Mouse (Mus musculus) right cerebral cortex, postnatal 4 days (tissue): ENCODE results near the gene Trp53i11.

Source experiments
- DNase-seq: peaks from one replicate; pipeline ENCODE4 v3.0.0-alpha.2; 2022

The Trp53i11 gene

DNA sequence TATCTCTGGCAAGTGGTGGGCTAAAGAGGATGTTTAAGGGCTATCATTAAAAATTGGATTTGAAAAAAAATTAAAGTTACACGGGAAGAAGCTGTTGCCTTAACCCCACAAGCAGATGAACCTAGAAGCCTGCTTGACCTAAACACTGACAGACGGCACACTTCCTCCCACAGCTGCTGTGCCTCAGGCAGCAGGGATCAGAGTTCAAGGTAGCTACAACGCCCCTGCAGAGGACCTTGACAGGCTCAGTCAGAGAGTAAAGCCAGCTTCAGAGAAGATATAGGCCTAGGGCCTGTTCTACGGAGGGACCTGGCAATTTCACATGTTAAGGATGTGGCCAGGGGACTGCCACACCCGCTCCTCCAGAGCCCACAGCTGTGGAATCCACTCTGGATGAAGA is 14.9 kb upstream of the Trp53i11 start:
- no peak for DNase-seq

DNA sequence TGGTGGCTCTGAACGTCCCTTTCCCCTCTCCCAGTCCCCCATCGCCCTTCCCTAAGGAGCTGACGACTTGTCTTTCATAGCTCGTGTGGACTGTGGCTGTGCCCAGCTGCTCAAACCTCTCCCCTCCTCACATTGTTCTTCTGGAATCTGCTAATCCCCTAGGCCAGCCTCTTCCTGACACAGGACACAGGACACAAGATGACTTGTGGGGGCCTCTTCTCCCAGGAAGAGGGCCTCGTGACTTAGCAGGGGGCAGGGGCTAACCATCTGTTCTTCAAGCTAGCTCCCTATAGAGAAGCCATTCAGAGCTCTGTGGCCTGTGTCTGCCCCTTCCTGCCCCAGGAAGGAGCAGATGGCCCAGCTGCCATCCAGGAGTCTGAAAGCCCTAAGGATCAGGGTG is 13.2 kb upstream of the Trp53i11 start:
- no peak for DNase-seq

DNA sequence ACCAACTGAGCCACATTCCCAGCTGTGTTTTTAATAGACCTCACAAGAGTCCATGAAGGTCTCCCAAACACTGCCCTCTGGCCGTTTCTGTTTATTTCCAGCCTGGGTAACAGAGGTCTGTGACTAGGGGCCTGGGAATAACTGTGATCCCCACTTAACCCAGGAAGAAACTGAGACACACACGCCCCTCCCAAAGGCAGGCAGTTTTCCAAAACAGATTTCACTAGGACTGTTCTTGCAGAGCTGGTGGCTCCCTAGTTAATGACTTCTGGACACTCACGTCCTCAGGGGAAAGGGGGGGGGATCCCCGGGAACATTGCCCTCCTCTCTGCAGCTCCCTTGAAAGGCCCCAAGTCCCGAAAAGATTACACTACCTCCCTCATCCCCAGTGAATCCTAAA is 12.1 kb upstream of the Trp53i11 start:
- no peak for DNase-seq

DNA sequence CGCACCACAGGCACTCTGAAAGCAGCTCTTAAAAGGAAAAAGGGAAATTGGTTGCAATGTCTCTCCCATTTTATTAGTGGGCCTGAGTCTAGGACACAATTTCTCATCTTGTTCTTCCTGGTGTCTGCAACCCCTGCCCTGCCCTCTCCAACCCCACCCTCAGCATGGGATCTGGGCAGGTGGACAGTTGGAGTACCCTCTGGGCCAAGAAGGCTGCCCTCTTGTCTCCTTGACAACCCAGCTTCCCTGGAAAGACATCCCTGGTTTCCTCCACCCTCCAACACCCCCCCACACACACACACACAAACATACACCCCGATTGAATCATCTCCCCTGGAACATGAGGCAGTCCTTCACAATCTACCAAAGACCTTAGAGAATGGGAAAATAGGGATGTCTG is 11.6 kb upstream of the Trp53i11 start:
- DNase-seq = no peak

DNA sequence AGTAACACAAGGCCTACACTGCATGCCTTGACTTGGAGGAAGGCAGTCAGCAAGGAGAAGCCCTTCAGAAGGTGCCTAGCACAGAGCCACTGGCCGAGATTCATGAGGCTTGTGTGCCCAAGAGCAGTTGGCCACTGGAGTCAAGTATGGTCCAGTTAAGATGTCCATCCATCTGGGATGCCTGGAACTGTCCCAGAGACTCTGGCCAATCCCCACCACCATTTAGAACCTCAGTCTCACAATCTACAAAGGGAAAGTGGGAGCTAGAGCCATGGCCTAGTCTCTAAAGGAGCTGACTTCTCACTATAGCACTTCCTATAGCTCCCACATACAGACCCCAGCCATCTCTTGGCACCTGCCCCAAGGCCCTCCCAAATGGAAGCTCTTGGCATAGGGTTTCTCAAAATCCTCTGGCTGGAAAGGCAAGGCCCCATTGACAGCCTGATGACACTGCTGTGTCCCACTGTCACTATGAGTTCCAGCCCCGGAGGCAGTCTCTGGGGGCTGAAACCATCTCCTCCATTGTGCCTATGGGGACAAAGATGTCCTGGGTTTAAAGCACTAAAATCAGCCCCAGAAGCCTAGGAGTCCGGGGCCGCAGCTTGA is 11.1 kb upstream of the Trp53i11 start:
- DNase-seq = no peak

DNA sequence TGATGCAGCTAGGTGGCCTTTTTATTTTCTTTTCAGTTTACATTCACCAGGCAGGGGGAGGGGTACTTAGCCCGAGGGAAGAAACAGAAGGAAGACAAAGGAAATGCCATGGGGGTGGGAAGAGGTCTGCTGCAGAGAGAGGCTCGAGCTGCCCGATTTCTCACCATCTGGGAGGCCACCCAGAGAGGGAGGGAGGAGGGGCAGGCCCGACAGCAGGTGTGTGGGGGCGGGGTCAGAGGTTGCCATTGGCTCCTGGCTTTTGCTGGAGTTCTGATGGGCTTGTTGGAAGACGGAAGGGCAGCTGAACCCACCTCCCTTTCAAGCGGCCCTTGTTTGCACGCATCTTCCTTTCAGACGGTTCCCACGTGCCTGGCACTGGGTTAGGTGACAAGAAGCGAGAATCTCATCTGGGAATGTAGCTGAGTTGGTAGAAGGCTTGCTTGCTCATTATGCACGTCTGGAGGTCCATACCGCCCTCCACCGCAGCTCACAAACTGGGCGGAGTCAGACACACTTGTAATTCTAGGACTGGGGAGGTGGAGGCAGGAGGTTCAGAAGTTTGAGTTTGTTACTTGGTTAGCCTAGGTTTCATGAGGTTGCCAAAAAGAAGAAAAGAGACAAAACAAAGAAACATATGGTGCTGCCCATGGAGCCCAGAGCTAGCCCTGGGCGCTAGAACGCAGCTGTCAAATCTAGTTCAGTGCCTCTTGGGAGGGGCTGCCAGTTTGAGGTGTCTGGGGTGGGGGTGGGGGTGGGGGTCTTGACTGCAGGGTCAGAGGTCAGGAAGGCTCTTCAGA is 10.3 kb upstream of the Trp53i11 start:
- no peak for DNase-seq

DNA sequence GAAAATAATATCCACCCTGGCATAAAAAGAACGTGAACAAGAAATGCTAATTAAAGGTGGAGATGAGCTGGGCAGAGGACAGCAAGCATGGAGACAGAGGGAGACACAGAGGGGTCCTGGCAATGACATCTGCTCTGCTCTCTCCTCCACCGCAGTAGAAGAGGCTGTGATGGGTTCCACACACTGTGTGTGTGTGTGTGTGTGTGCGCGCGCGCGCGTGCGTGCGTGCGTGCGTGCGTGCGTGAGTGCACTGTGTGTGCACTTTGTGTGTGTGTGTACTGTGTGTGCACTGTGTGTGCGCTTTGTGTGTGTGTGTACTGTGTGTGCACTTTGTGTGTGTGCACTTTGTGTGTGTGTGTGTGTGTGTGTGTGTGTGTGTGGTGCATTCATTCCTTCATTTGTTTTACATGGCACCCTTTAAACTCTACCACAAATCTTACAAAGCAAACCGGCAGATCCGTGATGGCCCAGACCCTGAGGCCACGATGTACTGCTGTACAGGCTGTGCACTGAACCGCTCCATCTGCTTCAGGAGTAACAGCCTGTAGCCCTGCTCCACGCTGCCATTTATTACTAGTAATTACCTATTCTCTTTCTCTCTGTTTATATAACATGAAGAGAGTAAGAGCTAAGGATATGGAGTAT is 9.6 kb upstream of the Trp53i11 start:
- no peak for DNase-seq

DNA sequence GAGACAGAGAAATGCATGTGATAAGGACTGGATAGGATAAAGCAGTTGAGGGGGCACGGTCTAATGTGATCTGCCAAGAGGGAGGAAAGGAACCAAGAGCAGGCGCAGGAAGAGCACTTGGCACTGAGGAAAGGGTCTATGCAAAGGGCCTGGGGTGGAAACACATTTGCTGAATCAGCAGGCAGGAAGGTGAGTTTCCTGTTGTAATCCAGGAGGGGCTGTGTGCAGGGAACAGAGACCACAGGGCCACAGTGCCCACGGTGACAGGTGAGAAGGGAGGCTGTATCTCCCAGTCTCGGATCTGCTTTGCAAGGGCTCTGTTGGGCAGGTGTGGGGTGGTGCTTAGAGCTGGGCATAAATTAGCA is 9.1 kb upstream of the Trp53i11 start:
- no peak for DNase-seq

DNA sequence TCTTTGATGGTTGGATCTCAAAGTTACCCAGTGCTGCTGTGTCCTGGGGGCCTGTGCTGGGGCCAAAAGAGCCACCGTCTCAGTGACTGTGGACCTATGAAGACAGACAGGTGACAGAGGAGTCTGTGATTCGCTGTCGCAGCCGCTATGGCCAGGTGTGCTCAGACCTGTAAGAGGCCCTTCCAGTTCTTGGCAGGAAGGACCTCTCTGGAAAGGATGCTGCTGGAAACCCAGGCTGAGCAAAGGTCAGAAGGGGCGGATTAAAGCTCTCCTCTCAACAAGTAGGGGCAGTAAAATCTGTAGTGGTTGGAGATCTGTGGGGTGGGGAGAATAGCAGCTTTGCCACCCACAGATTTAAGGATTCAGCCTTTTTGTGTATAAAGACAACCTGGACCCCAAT is 7.7 kb upstream of the Trp53i11 start:
- DNase-seq = no peak

DNA sequence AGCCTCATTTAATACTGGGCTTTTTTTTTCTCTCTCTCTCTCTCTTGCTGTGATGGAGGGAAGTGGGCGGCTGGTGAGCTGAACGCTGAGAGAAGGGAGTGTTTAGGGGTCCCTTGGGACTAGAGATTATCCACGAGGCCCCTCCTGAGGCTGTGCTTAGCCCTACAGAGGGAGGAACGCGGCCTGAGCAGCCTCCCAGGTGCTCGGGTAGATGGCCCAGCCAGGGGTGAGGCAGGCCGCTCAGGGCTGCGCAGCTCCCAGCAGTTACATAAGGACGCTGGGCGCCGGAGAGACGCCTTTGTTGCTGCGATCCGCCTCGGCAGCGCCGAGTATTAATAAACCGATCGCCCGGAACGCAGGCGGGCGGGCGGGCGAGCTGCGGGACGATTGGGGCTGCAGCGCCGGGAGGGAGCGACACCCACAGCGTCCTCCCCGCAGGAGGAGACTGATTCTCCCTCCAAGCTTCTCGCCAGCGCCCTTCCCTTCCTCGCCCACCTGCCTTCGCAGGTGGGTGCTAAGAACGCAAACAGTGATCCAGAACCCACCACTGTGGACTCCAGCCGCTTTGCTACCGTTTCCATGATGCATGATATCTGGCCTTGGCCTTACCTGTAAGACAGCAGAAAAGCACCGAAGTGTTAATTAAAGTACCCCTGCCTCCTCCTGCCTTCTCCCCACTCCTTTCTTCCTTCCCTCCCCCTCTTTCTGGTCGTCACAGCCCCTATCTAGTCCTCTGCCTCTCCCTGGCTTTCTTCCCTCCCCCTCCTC is 7.1 kb upstream of the Trp53i11 start:
- peak; percentile 48 for DNase-seq

DNA sequence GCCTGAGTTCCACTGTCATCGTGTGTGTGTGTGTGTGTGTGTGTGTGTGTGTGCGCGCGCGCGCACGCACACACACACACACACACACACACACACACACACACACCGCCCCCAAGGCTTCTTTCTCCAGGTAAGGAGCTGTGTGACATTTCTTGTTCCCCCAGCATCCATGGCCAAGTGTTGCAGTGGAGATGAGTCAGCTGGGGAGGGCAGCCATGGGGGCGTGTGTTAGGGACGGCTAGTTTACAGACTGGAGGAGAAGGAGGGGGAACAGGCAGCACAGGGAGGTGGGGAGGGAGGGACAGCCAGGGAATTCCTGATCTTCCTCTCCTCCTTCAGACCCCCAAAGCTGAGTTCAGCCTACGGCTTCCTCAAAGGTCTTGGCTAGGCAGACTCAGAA is 4.5 kb upstream of the Trp53i11 start:
- DNase-seq = no peak

DNA sequence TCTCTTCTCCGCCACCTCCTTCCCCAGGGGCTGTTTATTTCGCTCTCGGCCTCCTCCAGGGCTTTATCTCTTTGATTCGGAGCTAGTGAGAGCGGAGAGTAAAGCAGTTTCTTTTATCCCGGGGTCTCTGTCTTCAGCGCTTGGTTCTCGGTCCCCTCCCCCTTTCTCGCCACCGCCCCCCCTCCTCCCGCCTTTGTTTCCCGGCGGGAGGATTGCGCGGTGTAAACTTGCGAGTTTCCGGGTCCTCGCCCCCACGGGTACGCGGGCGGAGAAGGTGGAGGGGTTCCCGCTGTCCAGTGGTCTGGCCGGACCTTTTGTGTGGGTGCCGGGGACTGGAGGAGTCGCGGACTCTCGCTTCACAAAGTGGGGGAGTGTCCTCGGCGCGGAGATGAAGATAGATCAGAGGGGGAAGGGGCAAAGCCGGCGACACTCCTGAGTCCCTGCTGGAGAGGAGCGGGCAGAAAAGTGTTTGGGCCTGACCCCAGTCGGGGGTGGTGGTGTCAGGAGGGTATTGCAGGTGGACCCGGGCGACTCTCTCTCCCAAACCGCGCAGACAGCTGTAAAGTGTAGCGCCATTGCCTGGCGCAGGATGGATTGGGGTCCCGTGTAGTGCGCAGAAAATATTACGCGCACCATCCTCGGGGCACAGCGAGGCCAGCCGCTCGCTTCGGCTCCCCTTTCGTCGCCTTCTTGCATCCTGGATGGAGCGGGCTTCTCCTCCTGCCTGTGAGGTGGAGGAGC is 842 bp downstream of the Trp53i11 start:
- DNase-seq = no peak

DNA sequence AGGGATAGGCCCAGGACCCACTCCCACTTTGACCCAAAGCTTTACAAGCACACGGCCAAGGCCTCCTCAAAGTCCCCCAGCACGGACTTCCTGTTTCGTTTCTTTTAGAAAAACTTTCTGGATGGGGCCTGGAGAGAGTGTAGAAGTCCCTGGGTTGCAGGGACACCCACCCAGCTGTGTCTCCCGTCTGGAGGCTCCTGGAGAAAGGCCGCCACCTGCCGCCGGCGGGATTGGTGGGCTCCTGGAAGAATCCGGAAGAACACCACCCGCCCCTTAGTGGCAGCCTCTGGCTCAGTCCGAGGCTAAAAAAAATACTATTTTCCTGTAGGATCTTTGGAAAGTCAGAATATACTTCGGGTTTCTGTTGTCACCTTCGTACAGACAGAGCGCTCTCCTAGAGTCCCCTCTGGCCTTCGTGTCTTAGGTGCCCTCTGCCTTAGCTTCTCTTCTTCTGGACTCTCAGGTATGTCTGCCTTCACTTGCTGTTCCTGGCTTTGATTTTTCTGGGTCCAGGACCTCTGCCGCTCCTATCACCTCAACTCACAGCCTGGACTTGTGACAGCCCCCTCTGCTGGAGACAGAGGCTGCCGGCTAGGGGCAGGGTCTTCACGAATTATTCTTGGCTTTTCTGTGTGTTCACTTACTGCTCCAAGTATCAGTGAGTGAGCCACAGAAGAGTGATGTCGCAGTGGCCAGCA is 1.6 kb downstream of the Trp53i11 start:
- peak; percentile 49 for DNase-seq

DNA sequence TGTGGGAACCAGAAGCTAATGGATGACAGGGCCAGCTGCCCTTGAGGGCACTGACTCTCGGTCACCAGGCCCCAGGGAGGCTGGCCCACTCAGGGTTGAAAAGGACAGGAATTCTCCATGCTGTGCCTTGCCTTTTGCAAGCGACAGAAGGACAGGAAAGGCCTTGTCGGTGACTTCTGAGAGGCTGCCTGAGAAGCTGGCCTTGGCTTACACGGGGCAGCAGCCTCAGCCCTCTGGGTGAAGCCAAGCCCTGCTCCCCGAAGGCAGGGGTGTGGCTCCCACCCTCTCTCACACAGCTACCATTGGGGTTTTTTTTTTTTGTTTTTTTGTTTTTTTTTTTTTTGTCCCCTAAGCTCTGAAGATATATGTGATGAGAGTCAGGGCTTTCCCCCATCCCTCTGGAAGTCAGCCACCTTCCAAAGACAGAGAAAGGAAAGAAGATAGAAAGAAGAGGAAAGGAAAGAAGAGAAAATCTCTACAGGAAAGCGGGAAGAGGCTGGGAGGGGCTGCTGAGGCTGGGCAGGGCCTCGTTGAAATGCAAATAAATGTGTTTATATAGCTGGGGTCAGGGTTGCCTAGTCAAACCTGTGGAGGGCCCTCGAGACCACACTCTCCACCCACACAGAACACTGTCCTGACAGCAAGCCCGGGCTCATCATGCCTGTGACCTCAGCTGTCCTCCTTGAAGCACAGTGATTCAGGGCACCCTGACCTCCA is 3.6 kb downstream of the Trp53i11 start:
- no peak for DNase-seq

DNA sequence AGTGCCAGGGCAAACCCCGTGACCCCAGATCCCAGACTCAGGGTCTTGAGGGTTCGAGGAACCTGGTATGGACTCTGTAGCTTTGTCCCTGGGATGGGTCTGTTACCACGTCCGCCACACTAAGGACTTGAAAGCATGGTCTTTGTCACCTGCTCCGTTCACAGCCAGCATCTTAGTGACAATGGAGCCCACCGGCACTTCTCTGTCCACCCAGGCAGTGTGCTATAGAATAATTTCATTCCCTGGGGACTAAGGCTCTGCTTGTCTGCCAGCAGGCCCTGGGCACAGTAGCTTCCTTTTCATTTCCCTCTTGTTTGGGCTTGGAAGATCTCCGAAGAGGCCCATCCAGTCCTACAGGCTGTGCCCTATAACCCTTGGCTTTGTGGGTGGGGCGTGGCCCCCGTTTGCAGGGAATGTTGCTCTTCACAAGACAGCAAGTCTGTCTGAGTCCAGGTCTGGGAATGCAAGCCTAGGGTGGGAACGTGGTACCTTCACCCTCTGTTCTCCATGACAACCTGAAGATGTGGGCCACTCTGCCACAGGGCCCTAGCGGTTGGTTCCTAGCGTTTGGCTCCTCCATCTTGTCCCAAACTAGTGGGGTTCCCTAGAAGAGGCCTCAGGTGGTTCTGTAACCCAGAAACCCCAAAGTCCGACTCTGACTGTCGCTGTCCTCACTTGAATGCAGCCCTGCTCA is 4.3 kb downstream of the Trp53i11 start:
- no peak for DNase-seq

DNA sequence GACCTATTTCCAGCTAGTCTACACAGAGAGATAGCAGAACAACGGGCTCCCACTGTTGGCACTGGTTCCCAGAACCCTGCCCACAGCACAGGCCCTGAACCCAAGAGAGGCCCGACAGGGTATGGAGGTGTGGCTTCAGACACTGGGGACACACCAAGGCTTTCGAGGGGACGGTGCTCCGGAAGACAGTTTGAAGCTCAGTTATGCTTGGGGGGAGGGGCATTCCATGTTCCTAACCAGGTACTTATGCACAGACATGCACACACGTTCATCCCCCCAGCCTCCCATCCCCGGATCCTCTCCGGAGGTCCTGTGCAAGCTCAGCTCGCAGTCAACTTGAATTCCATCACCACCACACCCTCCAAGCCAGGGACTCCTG is 4.8 kb downstream of the Trp53i11 start:
- no peak for DNase-seq

DNA sequence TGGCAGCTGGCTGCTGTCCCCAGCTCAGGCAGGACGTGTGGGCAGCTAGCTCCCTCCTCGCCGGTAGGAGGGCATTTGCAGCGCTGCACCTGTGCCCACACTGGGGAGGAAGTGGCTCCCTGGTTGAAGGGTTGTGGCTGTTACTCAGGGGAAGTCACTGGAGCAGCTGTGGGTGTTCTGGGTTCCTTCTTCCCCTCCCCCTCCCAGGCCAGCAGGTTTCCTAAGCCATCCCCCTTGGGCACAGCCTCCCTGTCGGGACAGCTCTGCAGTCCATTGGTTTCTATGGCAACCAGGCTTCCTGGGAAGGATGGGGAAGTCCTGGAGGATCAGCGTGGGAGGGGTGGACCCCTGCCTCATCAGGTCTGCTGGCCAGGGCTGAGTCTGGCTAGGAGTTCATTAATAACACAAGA is 5.3 kb downstream of the Trp53i11 start:
- no peak for DNase-seq

DNA sequence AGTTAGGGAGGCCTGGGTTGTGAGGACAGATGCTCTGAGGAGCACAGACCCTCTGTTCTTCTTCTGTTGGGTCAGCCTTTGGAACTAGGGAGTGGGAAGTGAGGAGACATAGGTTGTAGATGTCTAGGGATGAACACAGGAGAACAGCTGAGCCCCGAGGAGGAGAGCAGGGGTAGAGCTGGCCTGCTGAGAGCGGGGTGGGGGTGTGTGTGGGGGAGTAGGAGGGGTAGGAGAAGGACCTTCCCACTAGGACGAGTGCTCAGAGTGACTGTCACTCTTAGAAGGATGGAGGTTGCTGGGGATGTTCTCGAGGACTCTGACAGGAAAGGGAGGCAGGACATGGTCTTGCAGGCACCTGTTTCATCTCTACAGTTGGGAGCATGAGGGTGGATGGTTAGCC is 6.5 kb downstream of the Trp53i11 start:
- no peak for DNase-seq

DNA sequence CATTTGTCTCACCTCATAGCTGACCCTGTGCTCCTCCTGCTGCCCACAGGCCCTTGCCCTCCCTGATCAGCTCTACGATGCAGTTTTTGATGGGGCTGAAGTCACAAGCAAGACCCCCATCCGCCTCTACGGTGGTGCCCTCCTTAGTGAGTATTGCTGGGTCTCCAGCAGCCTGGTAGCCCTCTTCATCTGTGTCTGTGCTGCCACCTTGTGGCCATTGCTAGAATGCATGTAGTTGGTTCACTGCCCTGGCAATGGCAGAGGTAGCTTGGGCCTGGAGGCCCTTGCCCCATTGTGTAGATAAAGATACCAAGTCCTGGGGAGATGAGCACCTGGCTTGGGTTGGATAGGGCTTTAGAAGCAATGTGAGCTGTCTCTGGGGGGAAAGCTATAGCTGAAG is 11.5 kb downstream of the Trp53i11 start:
- peak; percentile 99 for DNase-seq

DNA sequence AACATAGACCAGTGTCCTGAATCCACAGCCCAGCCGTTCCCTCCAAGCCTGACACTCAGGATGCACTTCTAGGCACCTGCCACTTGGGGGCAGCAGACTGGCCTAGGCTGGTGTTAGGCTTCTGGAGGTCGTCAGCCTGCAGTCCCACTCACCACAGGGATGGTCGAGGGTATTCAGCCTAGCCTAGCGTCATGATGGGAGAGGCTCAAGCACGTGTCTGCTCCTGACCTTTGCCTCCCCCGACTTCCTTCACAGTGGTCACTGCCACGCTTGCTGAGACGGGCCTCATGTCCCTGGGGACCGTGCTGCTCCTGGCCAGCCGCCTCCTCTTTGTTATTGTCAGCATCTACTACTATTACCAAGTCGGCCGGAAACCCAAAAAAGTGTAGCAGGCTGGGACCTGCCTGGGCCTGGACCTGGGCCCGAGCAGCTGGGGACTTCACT is 12.2 kb downstream of the Trp53i11 start:
- peak; percentile 51 for DNase-seq
